Mouse (Mus musculus) erythroid progenitor cell, adult 5-6 weeks (primary cell): Measurements from ENCODE around the gene Smim24. TPM values are rescaled to one million over a fixed set of nuclear protein-coding genes. Genes with fewer than 3 reads are reported as not detected.

Experiments
- ATAC-seq: replicated peaks from 2 replicates; pipeline ENCODE4 v1.8.0; 2016; ENCODE audit warnings: moderate number of reproducible peaks, mild to moderate bottlenecking, moderate TSS enrichment, inconsistent platforms; ENCODE audit not compliant: poor library complexity, low FRiP score, severe bottlenecking
- total RNA-seq, 2 experiments: library from RNA; stranded (forward) in 1 of 2; stranded (reverse) in 1 of 2; fragments of 150-400 nt in 1 of 2; fragments of 186-747, 209-891 nt in 1 of 2; gene quantifications; 2 replicates each; pipeline versions ENCODE4 v1.2.3 to v1.2.4; 2015 to 2017; ENCODE audit warnings: low replicate concordance in 2 of 2

Smim24 gene
- total RNA-seq, 2 experiments from 2014 or later = 4.2 to 7.5 TPM

DNA sequence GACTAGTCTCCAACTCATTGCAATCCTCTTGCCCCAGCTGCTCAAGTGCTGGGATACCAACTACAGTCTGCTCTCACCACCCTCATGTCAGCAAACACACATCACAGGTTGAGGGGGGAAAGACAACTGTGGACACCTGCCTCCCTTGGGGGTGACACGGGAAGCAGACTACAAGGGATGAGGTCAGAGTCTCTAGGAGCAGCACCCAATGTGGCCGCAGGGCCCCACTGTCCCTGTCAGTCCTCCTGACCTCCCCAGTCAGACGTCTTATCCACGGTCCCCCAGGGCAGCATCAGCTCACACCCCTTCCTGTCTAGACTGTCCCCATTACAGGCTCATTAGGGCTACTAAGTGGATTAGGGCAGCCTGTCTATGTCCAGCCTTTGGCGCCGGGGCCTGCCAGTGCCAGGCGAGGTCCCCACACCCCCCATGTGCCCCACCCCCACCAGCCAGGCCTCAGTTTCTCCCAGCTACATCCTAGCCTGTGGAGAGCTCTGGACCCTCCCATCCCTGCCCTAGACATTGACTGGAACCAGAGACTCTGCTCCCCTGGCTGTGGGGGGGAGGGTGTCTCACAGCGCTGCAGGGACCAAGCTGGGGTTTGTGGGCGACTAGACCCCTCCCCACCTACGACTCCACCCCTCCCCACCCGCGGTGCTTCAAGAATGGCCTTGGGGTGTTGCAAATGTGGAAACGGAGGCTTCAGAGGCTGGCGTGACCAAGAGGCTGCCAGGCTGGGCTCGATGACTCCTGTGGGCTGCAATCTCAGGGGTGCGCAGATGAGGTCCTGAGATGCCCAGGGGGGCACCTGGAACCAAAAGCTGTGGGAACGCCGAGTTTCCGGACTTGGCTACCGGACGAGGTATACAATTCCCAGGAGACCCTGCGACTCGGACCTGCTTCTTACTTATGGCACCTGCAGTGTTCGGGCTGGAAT is 13.9 kb downstream of the Smim24 start:
- ATAC-seq = no peak

DNA sequence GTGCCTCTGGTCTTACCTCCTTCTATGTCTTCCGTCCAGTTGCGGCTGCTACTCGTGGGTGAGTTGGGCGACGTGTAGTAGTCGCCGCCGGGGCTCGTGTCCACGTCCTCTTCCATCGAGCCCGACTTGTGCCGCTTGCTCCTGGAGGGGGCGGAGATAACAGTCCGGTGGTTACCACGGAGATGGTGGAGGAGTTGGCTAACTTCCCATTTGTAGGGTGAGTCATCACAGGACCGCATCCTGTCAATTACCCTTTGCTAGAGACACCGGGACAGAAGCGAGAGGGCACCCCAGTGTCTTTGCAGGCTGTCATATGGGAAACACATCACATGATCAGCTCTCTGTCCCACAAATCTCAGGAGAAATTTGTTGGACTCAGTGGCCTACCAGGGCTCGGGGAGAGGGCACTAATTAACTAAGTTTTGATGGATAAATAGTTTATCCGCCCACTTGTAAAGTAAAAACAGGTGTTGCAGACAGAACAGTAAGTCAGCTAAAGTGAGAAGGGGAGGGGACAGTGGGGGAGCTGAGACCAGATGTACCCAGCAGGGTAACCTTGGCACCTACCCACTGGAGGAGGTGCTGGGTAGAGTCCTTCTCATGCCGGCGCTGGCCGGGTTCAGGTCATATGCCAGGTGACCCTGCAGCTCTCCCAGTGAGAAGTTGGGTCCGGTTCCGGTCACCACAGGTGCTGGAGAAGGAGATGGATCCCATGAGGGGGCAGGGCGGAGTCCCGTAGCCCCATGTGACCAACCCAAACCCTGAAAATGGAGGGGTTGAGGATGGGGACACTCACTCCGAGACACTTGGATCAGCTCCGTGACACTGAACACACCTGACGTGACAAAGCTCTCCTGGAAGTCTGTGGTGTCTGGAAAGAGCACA is 14.9 kb downstream of the Smim24 start:
- ATAC-seq = peak; percentile 57

DNA sequence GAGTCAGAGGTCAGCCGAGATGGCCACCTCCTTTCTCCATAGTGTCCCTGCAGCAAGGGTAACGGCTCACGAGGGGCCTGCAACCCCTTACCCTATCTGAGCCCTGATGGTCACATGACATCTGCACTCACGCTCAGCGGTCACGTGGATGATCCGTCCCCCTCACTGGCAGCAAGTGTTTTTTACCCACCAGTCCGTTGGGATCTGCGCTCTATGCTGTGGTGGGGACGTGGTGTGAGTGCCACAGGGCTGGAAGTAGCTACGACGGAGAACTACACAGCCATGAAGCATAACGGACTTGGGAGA is 15.5 kb downstream of the Smim24 start:
- no peak for ATAC-seq

DNA sequence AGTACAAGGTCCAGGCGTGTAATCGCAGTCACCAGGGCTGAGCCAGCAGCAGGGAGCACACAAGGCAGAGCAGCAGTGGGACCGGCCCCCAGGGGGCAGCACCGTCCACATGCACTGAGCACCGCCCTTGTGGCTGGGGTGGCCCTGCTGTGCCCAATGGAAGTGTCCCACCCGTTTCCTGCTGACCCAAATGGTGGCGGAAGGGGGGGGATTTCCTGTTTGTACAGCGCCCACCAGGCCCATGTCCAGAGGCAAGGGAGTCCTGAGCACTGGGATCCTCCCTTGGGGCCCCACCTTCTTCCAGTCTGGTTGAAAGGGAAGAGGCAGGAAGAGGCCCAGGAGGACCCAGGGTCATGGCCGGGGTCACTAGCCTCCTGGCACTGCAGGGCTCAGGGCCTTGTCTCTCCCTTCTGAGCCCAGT is 16.0 kb downstream of the Smim24 start:
- peak; percentile 73 for ATAC-seq

DNA sequence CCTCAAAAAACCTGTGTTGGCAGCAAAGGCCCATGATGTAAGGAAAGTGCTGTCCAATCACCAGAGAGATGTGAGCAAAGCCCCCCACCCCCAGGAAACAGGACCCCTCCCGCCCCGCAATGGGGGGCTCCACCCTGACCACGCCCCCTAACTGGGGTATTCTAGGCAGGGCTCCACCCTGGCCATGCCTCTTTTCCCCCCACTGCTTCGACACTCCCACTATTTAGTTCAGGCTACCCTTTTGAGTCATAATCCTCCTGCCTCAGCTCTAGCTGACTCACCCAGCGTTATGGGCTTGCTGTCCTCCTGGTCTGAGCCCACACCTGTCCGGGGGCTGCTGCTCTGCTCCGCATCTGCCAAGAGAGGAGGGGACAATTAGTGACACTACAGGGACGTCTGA is 16.5 kb downstream of the Smim24 start:
- ATAC-seq = no peak

DNA sequence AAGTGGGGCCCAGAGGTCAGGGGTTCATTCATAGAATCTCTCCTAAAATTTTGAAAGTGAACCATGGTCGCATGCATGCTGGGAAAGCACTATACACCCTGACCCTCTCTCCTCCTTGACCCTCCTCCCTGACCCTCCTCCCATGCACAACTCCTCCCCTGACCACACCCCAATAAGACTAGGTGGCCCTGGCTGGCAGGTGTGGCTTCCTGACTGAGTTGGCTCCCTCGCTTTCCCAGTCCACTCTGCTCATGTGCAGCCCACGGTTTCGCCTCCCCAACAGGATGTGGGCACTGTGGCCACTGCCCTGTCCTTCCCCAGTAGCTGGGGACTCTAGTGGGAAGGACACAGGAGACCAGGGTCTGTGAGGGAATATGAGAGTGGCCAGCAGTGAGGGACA is 17.5 kb downstream of the Smim24 start:
- no peak for ATAC-seq

DNA sequence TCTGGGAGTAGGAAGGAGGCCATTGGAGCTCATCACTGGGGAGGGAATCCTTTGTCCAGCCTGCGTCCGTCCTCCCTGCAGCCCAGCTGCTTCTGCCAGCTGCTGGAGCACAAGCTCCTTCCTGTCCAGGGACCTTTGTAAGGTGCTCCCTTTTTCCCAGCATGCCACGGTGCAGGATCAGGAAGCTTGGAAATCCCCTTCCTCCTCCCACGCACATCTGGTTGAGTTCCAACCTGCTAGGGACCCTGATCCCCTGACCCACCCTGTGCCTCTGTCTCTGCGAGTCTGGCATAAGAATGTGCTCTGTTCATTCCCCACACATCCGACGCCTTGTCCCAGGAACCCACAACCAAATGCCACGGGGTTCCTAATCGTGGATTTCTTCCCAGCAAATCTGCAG is 18.1 kb downstream of the Smim24 start:
- no peak for ATAC-seq

DNA sequence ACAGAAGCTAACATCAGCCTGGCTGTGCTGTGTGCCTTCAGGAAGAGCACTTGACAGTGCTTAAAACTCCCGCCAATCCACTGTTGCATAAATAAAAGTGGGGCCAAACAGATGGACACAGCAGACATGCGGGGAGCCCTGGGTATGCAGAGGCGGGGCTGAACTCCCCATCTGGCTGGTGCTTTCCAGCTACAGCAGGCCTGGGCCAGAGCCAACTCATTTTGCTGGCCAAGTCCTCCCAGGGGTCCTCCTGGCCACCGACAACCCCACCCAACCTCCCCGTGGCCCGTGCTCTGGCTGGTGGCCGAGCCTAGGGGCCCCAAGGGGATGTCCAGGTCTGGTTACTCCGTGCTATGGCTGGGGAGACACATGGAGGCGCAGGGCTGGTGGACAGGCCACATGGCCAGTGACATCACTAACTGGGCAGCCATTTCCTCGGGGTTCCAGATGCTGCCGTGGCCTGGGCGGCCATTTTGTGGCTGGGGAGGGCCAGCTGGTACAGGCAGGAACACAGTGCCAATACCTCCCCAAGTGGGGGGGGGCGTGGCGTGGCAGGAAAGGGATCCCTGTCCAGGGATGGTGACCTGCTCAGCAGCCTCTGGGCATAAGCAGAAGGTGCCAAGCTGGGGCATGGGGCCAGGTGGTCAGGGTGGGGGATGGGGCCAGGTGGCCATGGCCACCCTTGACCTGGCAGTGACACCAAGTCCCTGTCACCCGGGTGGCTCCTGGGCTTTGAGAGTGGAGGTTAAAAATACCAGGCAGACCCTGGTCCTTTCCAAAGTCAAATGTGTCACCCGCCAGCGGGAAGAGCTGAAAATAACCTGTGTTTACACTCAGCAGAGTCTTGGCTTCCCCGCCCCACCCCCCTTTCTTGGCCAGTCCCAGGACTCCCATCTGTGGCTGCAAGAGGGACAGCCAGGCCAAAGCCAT is 18.9 kb downstream of the Smim24 start:
- no peak for ATAC-seq

DNA sequence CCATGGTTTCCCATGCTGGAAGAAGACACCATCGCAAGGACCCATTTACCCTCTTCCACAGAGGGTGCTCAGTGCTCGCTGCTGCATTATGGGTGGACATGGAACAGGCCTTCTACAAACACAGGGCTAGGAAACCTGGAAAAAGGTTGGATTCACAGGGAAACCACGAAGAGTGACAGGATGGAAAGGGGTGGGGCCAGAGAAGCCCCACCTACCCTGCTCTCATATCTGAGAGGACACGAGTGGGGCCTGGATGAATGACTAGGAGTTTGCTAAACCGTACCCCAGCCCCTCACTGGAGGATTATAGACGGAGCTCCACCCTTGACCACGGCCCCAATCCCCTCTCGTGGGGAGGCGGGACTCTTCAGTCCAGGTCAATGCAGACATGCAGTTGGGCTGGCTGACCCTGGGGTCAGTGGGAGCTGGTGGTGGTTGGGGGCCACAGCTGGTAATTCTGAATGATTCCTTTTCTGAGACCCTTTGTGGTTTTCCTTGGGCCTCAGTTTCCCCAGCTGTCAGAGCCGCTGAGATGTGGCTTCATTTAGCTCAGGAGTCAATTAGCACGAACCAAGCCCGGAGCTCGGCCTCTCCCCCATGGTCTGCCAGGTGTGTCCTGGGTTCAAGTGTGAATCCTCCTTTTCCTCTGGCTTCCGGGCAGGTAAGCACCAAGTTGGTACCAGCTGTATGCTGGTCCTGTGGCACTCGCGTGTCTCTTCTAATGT is 19.9 kb downstream of the Smim24 start:
- ATAC-seq = no peak

DNA sequence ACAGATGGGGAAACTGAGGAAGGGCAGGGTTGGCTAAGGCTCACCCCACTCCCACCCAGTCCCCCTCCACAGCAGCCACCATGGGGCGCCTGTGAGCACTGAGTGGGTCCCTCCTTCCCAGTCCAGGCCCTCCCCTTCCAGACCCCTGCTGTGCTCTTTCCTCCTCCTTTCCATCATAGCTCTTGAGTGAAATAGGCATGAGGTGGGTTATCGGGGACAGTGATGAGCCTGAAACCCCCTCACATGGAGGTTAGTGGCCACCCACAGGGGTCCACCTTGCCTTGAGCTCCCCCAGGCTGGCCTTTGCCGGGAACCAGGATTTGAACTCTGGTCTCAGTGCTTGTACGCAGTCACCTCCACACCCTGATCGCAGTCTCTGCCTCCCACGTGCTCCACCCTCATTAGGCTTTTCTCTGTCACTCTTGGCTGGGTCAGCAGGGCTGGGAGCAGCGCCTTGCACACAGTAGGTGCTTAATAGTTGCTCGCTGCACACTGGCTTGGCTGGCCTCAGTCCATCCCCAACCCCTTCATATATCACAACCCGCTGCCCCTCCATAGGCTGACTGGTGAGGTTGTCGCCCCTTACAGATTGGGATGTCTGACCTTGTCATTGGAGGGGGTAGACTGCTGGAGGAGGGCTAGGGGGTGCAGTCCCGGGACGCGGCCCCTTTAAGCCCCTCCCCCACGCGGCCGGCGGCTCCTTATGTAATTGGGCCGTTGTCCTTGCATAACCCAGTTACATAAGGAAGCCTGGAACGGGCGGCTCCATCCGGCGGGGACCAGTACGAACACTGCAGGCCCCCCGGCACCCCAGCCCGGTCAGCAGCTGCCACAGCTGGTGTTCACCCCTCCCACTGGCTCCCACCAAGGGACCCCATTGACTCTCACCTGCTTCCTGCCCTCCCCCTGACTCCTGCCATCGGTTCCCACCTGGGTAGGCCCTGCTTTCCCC is 20.7 kb downstream of the Smim24 start:
- no peak for ATAC-seq

DNA sequence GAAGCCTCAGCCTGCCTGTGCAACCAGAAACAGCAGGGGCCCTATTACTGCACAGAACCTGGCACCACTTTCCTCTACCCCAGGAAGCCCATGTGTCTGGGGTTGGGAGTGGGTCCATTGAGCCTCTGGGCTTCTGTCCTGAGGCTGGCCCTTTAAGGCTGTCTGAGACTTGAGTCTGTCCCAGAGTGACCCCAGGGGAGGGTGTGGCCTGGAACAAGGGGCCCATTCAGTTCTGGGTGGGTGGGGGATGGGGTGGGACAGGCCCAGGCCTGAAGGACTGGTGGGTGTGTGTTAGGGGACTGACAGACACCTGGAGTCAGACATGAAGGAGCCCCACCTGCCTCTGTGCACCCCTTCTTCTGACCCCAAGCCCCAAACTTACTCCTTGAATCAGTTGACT is 21.8 kb downstream of the Smim24 start:
- ATAC-seq = no peak

DNA sequence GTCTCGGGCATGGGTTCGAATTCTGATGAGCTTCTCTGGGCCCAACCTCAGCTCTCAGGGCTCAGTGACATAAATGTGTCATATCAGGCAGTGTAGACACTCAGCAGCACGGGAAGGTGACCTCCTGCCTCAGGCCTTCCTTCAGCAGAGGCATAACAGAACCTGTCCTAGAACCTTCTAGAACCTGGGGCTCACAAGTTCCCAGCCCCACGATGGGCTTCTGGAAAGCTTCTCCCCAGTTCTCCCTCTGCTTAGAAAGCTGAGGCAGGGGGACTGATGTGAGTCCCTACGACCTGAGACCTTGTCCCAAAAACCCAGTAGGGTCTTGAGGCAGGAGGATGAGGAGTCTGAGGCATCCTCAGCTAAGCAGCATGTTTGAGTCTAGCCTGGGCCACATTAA is 22.3 kb downstream of the Smim24 start:
- ATAC-seq = no peak

DNA sequence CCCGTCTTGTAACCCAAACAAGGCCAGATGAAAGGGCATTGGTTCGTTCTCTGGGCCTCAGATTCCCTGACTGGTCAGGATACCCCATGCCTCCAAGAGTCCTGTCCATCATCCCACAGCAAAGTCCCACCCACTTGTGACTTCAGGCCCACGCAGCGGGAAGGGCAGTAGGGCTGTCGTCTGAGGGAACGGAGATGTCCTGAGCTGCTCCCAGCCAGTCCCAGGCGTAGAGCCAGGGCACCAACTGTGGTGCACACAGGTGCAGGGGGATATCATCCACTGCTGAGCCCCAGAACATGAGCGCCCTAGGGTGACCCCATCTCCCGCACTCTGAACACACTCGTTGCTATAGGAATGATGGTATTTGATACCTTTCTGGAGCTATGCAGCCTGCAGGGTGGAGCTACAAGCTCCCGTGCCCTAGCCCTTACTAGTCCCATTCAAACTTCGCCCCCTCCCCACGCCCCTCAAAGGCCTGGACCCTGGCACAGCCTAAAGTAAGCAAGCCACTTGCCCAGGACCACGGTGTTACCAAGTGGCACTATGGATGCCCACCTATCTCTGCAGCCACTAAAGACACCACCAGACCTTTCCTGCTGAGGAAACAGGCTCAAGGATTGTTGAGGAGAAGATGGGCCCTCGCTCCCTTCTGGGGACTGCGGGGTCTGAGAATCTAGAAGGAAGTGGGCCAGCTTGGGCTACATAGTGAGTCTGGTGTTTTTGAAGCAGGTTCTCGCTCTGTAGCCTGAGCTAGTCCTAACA is 22.9 kb downstream of the Smim24 start:
- no peak for ATAC-seq

DNA sequence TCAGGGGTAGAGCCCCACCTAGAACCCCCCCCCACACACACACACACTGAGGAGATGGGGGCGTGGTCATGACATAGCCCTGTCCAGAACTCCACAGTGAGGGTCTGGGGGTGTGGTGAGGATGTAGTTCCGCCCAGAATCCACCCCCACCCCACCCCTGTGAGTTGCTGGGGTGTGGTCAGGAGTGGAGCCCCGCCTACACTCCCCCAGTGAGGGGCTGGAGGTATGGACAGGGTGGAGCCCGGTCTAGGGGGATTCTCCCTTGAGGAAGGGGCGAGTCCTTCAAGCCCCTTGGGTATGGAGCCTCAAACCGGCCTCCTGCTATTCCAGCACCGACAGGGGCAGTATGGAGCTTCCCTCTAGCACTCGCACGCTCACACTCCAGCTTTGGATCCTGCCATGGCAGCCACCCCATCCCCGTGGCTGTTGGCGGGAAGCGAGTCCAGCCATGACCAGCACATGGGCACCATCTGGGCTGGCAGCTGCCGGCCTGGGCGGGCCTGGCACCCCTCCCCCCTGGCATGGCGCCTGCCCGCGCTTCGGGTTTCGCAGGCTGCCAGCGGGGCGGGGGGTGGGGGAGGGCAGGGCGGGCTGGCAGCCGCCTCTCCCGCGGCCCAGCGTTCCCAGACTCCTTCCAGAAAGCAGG is 23.9 kb downstream of the Smim24 start:
- ATAC-seq = peak; percentile 38; the same call in 1 of the 2 replicates

DNA sequence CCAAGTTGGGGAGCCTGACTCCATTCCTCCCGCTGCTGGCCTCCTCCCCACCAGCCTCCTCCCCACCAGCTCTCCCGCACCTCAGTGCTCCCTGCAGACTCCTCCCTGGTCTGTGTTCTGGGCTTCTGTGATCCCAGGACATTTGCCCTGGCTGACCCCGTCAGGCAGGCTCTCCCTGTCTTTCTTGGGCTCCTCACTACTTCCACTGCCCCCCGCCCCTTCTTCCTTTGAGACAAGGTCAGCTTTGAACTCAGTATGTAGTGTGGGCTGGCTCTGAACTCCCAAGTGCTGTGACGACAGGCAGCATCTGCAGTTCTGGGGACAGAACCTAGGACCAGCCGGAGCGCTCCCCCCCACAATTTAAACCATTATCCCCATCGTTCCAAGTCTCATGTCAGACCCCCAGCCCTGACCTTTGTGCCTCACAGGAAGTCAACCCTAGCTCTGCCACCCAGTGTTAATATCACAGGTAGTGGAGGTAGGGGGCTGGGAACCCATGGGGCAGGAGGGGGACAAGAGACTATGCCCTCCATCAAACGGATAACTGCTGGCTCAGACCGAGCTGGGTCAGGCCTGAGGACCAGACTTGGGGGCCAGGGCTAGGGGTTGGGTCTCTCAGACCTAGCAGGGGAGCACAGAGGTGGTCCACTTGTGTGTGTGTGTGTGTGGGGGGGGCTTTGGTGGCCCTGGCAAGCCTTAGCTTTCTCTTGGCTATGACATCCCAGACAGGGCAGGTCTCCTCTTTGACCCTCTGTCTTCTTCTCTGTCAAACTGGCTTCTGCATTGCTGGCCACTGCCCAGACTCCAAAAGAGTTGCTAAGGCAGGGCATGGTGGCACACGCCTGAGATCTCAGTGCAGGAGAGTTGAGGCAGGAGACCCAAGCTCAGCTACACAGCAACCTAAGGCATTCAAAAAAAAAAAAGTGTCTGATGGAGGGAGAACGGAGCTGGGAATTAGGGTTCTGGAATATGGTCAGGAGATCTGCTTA is 24.7 kb downstream of the Smim24 start:
- no peak for ATAC-seq
